Mouse (Mus musculus) heart, postnatal 0 days (tissue): ENCODE data around the gene Papss2.

Source experiments
- CTCF ChIP-seq: IDR thresholded peaks from 2 replicates; pipeline ENCODE4 v1.5.1; 2016; ENCODE audit warnings: antibody characterized with exemption, control low read depth, low read depth
- EP300 ChIP-seq: IDR thresholded peaks from 2 replicates; pipeline ENCODE4 v1.6.1; 2016; ENCODE audit warnings: antibody characterized with exemption, low read depth

DNA sequence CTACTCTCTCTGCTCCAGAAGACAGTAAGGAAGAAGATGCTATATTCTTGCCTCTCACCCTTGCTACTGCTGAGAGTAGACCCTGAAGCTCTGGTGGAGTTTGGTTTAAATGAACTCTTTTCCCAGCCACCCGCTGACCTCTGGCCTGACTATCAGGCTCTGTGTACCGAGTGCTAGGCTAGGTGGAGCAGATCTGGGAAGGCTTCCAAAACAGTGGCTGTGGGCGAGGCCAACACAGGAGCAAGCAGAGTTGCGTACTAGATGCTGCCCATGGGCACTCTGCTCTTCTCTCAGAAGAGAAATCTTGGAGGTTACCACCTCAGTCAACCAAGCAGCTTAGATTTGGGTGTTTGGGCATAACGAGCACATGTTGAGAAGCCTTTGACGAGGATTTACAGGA is 22.3 kb upstream of the Papss2 start:
- TF ChIP-seq CTCF (no peak), EP300 (no peak)
